Mouse (Mus musculus) stomach, embryonic 15.5 days (tissue): ENCODE results near the gene Upf1. TPM values are rescaled to one million over a fixed set of nuclear protein-coding genes. Genes with fewer than 3 reads are reported as not detected.

Experiments used
- ATAC-seq: fragments of 200-750 bp; cut with Nextera tagmentation; 2 replicates; pipeline ENCODE4 v1.8.0; 2017; ENCODE audit warnings: low read depth, moderate number of reproducible peaks, moderate TSS enrichment; ENCODE audit not compliant: insufficient read depth, low FRiP score
- H3K27ac ChIP-seq: fragments of 300-500 bp; sonication (generic); 2 replicates; pipeline ENCODE4 v1.5.1; 2015; ENCODE audit warnings: mild to moderate bottlenecking, inconsistent platforms
- H3K27me3 ChIP-seq: fragments of 300-500 bp; sonication (generic); replicated peaks from 2 replicates; pipeline ENCODE4 v1.6.1; 2015; ENCODE audit warnings: inconsistent platforms
- H3K36me3 ChIP-seq: fragments of 300-500 bp; sonication (generic); 2 replicates; pipeline ENCODE4 v1.6.1; 2015; ENCODE audit warnings: inconsistent platforms
- H3K4me1 ChIP-seq: fragments of 300-500 bp; sonication (generic); 2 replicates; pipeline ENCODE4 v1.6.1; 2015; ENCODE audit warnings: inconsistent platforms
- H3K4me2 ChIP-seq: fragments of 300-500 bp; sonication (generic); 2 replicates; pipeline ENCODE4 v1.6.1; 2015; ENCODE audit warnings: mild to moderate bottlenecking, inconsistent platforms
- H3K4me3 ChIP-seq: fragments of 300-500 bp; sonication (generic); replicated peaks from 2 replicates; pipeline ENCODE4 v1.5.1; 2015; ENCODE audit warnings: inconsistent platforms
- H3K9ac ChIP-seq: fragments of 300-500 bp; sonication (generic); 2 replicates; pipeline ENCODE4 v1.6.1; 2015; ENCODE audit warnings: inconsistent platforms
- H3K9me3 ChIP-seq: fragments of 300-500 bp; sonication (generic); 2 replicates; pipeline ENCODE4 v1.6.1; 2016; ENCODE audit warnings: inconsistent platforms
- WGBS: fragments of 180-500 bp; shearing (Covaris S2); methylation state at CpG from one replicate; pipeline ENCODE4 v1.1.7; 2015; 5-methylcytosine and 5-hydroxymethylcytosine counted together
- polyA plus RNA-seq: library from polyadenylated mRNA; unstranded; fragments of >200 nt; fragmentation: Nextera tagmentation; extraction: Ambion mirVana; gene quantifications from 2 replicates; pipeline ENCODE4 v1.2.1, GENCODE M21; 2015

The Upf1 gene
- polyA plus RNA-seq, 1 experiment from 2014 or later: 16.1 TPM

DNA sequence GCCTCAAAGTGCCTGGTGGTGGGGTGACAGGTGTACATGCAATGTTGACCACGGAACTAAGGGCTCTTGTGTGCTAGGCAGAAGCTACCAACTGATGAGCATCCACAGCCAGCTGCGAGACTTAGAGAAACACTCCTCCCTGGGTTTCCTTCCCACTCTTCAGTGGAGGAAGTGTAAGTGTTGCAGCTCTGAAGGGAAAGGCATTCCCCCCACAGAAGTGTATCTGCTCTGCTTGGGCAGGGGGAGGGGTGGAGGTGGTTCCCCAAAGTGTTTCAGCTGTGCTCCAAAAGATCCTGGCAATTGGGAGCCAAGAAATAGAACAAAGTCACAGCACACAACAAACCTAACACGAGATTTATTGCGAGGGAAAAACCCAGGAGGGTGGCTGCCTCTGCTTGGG, 926 bp upstream of the Upf1 start:
- peak overlapping the region; percentile 89; the same call in 1 of the 2 replicates for H3K27ac ChIP-seq
- peak overlapping the region; percentile 76 for H3K4me2 ChIP-seq
- H3K36me3 ChIP-seq: 0 out of 2 replicates have a peak, but pooled peaks cover 4% of the 10 kb centered on the region
- H3K9me3 ChIP-seq: no peaks in the 10 kb centered on the region
- H3K4me3 ChIP-seq: peak overlapping the region; percentile 89; the same call in 1 of the 2 replicates
- no peaks in the 10 kb centered on the region for H3K27me3 ChIP-seq
- H3K9ac ChIP-seq: 0 out of 2 replicates have a peak overlapping the region, but pooled peaks have one; percentile 37
- no peak for ATAC-seq
- peaks cover 32% of the 10 kb centered on the region for H3K4me1 ChIP-seq
- WGBS: 48% methylated on average over 4 of the region's 4 CpGs

DNA sequence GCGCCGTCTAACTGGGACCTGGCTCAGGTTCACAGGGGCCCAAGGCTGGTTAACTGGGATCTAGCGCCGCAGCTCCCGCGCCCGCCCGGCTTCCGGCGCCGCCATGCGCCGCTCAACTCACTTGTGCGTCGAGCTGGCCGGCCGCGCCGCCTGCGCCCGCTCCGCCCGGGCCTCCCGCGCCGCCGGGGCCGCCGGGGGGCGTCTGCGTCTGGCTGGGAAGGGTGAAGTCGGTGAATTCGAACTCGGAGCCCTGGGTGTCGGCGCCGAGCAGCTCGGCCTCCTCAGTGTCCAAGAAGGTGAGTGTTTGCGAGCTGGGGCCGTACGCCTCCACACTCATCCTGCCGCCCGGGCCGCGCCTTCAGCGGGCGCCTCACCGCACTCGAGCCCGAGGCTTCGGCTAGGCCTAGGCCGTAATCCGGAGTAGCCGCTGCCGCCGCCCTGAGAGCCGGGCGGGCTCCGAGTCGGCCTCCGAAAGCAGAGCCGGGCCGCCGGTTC, 374 bp downstream of the Upf1 start:
- Histone ChIP-seq H3K9ac (peak overlapping the region; percentile 99), H3K4me2 (peak overlapping the region; percentile 93), H3K4me1 (peaks cover 45% of the 10 kb centered on the region), H3K4me3 (peak overlapping the region; percentile 89), H3K36me3 (0 out of 2 replicates have a peak, but pooled peaks cover 7% of the 10 kb centered on the region), H3K9me3 (no peaks in the 10 kb centered on the region), H3K27ac (peak overlapping the region; percentile 90), H3K27me3 (no peaks in the 10 kb centered on the region)
- WGBS: under 1% methylated on average over 63 of the region's 64 CpGs
- ATAC-seq: peak; percentile 34; the same call in 1 of the 2 replicates

GRCm38 (mm10) chr8:70352000-70352384, 1.1 kb downstream of the Upf1 start:
- 0 out of 2 replicates have a peak, but pooled peaks cover 7% of the 10 kb centered on the region for H3K36me3 ChIP-seq
- ATAC-seq: no peak
- H3K4me1 ChIP-seq: peaks cover 46% of the 10 kb centered on the region
- H3K9ac ChIP-seq: peak overlapping the region; percentile 99
- H3K4me3 ChIP-seq: peak overlapping the region; percentile 89
- peak overlapping the region; percentile 93 for H3K4me2 ChIP-seq
- 13% methylated on average over 3 of the region's 3 CpGs for WGBS
- H3K27ac ChIP-seq: peak overlapping the region; percentile 63
- H3K27me3 ChIP-seq: no peaks in the 10 kb centered on the region
- H3K9me3 ChIP-seq: no peaks in the 10 kb centered on the region

- H3K27ac ChIP-seq: peak overlapping the region; percentile 63
- ATAC-seq: no peak
Observed at GRCm38 (mm10) chr8:70351035-70351999, 1.8 kb downstream of the Upf1 start.

GRCm38 (mm10) chr8:70347860-70348420, 5.1 kb downstream of the Upf1 start:
- 62% methylated on average over 1 of the region's 1 CpGs for WGBS
- H3K27me3 ChIP-seq: no peaks in the 10 kb centered on the region
- no peak overlapping the region for H3K4me3 ChIP-seq
- peaks cover 21% of the 10 kb centered on the region for H3K36me3 ChIP-seq
- ATAC-seq: no peak
- no peaks in the 10 kb centered on the region for H3K9me3 ChIP-seq
- H3K4me1 ChIP-seq: peaks cover 41% of the 10 kb centered on the region
- no peak overlapping the region for H3K27ac ChIP-seq
- no peak overlapping the region for H3K4me2 ChIP-seq
- no peak overlapping the region for H3K9ac ChIP-seq

More at GRCm38 (mm10) chr8:70351035-70351999, 1.8 kb downstream of the Upf1 start:
- Histone ChIP-seq H3K4me3 (peak overlapping the region; percentile 89), H3K27me3 (no peaks in the 10 kb centered on the region), H3K4me1 (peaks cover 46% of the 10 kb centered on the region), H3K9me3 (no peaks in the 10 kb centered on the region), H3K36me3 (0 out of 2 replicates have a peak, but pooled peaks cover 11% of the 10 kb centered on the region), H3K4me2 (peak overlapping the region; percentile 93), H3K9ac (peak overlapping the region; percentile 99)
- WGBS: 30% methylated on average over 15 of the region's 15 CpGs

DNA sequence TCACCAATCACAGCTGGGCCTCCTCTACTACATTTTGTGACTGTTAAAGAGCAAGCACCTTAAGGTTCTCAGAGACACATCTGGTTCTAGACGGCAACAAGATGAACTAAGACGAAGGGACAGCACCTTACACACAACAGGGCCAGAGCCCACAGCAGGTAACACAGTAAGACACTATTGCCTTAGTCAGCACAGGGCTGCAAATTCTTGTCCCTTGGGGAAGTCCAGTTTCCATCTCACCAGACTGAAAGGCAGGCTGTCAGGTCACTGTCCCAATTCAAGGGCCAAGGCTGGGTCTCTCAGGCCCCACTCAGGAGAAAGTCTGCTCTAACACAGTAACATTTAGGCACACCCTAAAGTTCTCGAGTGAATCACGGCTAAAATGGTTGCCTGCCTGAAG, 5.6 kb downstream of the Upf1 start:
- ATAC-seq: no peak
- Histone ChIP-seq H3K9ac (no peak overlapping the region), H3K27me3 (no peaks in the 10 kb centered on the region), H3K27ac (no peak overlapping the region), H3K4me1 (peaks cover 41% of the 10 kb centered on the region), H3K9me3 (no peaks in the 10 kb centered on the region), H3K4me3 (no peak overlapping the region), H3K36me3 (peaks cover 26% of the 10 kb centered on the region), H3K4me2 (no peak overlapping the region)
- WGBS: 84% methylated on average over 4 of the region's 4 CpGs

DNA sequence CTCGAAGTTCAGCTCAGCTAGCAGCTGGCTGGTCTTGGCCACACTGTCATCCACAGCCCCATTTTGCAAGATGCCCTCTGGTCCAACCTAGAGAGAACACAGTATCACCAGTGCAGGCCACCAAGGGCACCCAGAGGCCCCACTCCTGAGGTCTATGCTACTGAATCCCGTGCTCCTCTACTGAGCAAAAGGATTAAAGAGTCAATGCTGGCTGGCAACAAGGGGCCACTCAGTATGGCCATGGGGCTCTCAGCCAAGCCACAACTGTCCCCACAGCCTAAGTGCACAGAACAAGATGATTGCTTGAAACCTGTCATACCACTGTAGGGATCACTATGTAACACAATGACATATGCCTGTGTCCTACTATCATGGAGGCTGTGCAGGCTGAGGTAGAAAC, 8.8 kb downstream of the Upf1 start:
- H3K4me1 ChIP-seq: peaks cover 18% of the 10 kb centered on the region; the same call in 1 of the 2 replicates
- 92% methylated on average over 2 of the region's 2 CpGs for WGBS

GRCm38 (mm10) chr8:70343696-70344095, 9.4 kb downstream of the Upf1 start:
- Histone ChIP-seq H3K4me2 (no peak overlapping the region), H3K36me3 (peaks cover 53% of the 10 kb centered on the region)
- ATAC-seq: no peak

More for the DNA sequence above, 8.8 kb downstream of the Upf1 start:
- no peaks in the 10 kb centered on the region for H3K27me3 ChIP-seq
- ATAC-seq: no peak
- peaks cover 50% of the 10 kb centered on the region for H3K36me3 ChIP-seq
- H3K4me3 ChIP-seq: no peak overlapping the region
- H3K9me3 ChIP-seq: no peaks in the 10 kb centered on the region
- no peak overlapping the region for H3K27ac ChIP-seq
- H3K9ac ChIP-seq: no peak overlapping the region
- H3K4me2 ChIP-seq: no peak overlapping the region

DNA sequence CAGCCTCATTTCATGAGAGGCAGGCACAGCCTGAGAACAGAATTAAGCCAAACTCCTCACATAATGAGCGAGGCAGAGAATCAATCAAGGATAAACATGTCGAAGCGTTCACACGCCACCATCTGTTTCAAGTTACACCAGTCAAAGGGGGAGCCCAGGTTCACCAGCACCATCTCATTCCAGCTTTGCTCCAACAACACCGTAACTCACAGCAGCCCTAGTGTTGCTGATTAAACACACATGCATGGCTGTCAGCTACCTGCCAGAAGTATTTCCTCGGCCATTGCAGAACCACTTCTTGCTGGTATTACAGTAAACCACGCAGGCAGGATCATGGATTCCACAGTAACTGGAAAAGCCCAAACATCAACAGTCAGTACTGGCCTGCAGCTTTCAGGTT, 10.0 kb downstream of the Upf1 start:
- Histone ChIP-seq H3K27ac (no peak overlapping the region), H3K27me3 (no peaks in the 10 kb centered on the region), H3K36me3 (peaks cover 58% of the 10 kb centered on the region), H3K9ac (no peak overlapping the region), H3K4me1 (peaks cover 8% of the 10 kb centered on the region; the same call in 1 of the 2 replicates), H3K4me2 (no peak overlapping the region), H3K9me3 (no peaks in the 10 kb centered on the region), H3K4me3 (no peak overlapping the region)
- WGBS: 65% methylated on average over 7 of the region's 7 CpGs
- ATAC-seq: no peak

More at GRCm38 (mm10) chr8:70343696-70344095, 9.4 kb downstream of the Upf1 start:
- Histone ChIP-seq H3K4me3 (no peak overlapping the region), H3K9ac (no peak overlapping the region), H3K4me1 (peaks cover 14% of the 10 kb centered on the region; the same call in 1 of the 2 replicates), H3K27ac (no peak overlapping the region), H3K27me3 (no peaks in the 10 kb centered on the region), H3K9me3 (no peaks in the 10 kb centered on the region)
- WGBS: 57% methylated on average over 6 of the region's 6 CpGs

DNA sequence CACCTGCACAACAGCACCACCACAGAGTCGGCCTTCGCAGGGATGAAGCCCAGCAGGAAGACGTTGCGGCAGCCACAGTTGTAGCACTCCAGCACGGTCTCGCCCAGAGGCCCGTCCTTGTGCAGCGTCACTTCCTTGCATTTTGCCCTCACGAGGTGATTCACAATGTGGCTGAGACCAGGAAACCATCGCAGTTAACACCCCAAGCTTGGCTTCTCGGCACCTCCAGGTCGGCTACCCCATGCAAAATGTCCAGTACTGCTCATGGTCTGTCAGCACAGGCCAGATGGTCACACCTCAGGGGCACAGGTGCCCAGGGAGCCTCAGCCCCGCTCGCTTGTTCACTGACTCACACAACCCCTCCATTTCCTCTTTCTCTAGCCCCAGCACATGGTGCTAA, 11.1 kb downstream of the Upf1 start:
- H3K4me1 ChIP-seq: 0 out of 2 replicates have a peak, but pooled peaks cover 3% of the 10 kb centered on the region
- H3K9me3 ChIP-seq: no peaks in the 10 kb centered on the region
- H3K27ac ChIP-seq: no peak overlapping the region

DNA sequence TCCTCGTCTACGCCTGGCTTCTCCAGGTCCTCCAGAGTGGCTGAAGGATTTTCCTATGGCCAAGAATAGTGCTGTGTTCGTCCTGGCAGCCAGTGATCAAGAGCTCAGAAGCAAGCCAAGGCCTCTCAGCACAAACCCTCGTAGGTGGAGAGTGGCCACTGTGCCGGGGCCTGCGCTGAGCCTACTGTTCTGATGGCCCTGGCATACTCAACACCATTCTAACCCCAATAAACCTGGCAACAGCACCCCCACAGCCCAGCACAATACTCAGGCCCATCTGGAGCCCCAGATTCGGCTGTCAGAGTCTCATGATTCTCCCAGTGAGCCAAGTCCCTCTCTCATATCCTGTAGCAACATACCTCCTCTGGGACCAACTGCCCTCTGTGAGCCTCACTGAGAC, 12.4 kb downstream of the Upf1 start:
- Histone ChIP-seq H3K27me3 (no peaks in the 10 kb centered on the region), H3K9ac (no peak overlapping the region), H3K27ac (no peak overlapping the region), H3K4me2 (no peak overlapping the region), H3K4me3 (no peak overlapping the region), H3K9me3 (no peaks in the 10 kb centered on the region), H3K4me1 (0 out of 2 replicates have a peak, but pooled peaks cover 3% of the 10 kb centered on the region), H3K36me3 (peaks cover 77% of the 10 kb centered on the region)
- no peak for ATAC-seq
- WGBS: 87% methylated on average over 7 of the region's 7 CpGs

More for the DNA sequence above, 11.1 kb downstream of the Upf1 start:
- H3K36me3 ChIP-seq: peaks cover 67% of the 10 kb centered on the region
- H3K27me3 ChIP-seq: no peaks in the 10 kb centered on the region
- no peak overlapping the region for H3K4me3 ChIP-seq
- ATAC-seq: no peak
- H3K4me2 ChIP-seq: no peak overlapping the region
- 89% methylated on average over 14 of the region's 14 CpGs for WGBS
- no peak overlapping the region for H3K9ac ChIP-seq
